Mouse (Mus musculus) bone marrow macrophage, adult 2 months (primary cell): ENCODE data around the gene Zkscan16.

Experiments used
- CTCF ChIP-seq: IDR thresholded peaks from 2 replicates; pipeline ENCODE4 v1.5.1; 2012; ENCODE audit warnings: low read depth, mild to moderate bottlenecking, low read length, moderate library complexity
- POLR2A ChIP-seq: IDR thresholded peaks from 2 replicates; pipeline ENCODE4 v1.6.1; 2012; ENCODE audit warnings: mild to moderate bottlenecking, low read depth, low read length, borderline replicate concordance

- TF ChIP-seq CTCF (no peak), POLR2A (no peak)
Observed at GRCm38 (mm10) chr4:58963271-58963670, 19.8 kb downstream of the Zkscan16 start.
